Mouse (Mus musculus) liver, embryonic 14.5 days (tissue): Measurements from ENCODE around the gene Lrrc25.

Experiments used
- CTCF ChIP-seq: IDR thresholded peaks from 2 replicates; pipeline ENCODE4 v1.5.1; 2016; ENCODE audit warnings: antibody characterized with exemption, low read depth, control low read depth
- EP300 ChIP-seq: IDR thresholded peaks from 2 replicates; pipeline ENCODE4 v1.6.1; 2016; ENCODE audit warnings: antibody characterized with exemption, low read depth

GRCm38 (mm10) chr8:70585258-70585652 lies 30.7 kb upstream of the Lrrc25 start:
- peak; percentile 87 for TF ChIP-seq CTCF
- no peak for TF ChIP-seq EP300
